Mouse (Mus musculus): ENCODE measurements around the gene Prdm4.

Gene Prdm4

DNA sequence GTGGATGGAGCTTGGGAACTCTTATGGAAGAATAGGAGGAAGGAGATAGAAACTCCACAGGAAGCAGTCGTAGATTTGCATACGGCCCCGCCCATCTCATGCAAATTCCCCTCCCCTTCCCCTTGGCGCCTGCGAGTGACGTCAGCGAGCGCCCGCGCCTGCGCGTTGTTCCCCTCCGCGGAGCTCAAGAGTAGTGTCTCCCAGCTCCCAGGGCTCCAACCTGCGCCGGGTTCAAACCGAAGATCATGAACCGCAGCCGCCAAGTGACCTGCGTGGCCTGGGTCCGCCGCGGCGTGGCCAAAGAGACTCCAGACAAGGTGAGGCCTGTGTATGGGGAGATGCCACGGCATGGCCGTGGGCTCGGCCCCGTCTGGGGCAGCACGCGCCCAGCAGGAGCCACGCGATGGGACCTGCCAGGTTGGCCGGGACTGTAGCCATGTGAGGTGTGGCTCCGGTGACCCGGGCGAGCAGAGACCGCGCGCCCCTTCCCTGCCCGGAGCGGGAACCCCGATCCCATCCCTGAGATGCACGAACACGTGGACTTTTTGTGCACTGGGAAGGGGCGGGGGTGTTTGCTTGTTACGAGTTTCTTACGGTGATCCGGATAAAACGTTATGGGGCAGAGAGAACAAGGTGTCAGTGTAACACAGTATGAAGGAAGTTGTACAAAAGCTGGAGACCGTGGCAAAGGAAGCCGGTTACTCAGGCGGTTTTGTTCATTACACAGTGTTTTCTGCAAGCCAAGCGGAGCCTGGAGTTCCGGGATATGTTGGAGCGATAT lies 45.1 kb downstream of the Prdm4 start:
- in situ Hi-C loops (cut with MboI): no loop called here

DNA sequence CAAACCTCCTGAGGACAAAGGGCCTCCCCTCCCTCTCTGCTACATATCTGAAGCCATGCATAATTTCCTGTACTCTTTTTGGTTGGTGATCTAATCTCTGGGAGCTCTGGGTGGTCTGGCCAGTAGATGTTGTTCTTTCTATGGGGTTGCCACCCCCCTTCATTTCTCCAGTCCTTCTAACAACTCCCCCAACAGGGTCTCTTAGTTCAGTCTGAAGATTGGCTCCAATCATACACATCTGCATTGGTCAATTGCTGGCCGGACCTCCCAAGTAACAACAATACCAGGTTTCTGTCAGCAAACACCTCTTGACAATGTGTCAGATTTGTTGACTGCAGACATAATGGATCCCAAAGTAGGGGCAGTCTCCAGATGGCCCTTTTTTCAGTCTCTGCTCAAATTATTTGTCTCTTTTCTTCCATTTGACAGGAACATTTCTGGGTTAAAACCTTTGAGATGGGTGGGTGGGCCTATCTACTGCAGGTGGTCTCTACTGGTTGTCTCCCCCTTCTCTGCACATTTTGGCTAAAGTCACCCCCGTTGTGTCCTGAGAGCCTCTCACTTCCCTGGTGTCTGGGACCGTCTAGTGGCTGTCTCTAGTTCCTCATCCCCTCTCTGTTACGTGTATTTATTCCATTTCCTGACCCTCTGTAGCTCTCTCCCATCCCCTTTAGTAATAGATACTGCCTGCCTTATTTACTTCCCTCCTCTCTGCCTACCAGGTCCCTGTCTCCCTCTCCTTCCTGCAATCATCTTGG lies 70.7 kb downstream of the Prdm4 start:
- in situ Hi-C loops (cut with MboI): no loop called here
